Mouse (Mus musculus): ENCODE data around the gene Stard3. TPM values are rescaled to one million over a fixed set of nuclear protein-coding genes. Genes with fewer than 3 reads are reported as not detected.

Stard3 gene
- polyA plus RNA-seq, 1 experiment: 76.5 TPM

- Histone ChIP-seq H3K4me3 (ENCODE audit: low read depth, low read length) (peak overlapping the region; percentile 64), H3K27me3 (ENCODE audit: control insufficient read depth, insufficient read depth, low read length) (peaks cover 19% of the 10 kb centered on the region), H3K4me1 (ENCODE audit: control insufficient read depth, insufficient read depth, insufficient read length, low read length) (peaks cover 12% of the 10 kb centered on the region), H3K27ac (ENCODE audit: insufficient read depth, low read depth, low read length) (no peak overlapping the region), H3K36me3 (ENCODE audit: control insufficient read depth, insufficient read depth, low read length) (no peaks in the 10 kb centered on the region)
- 1% methylated on average over 29 of the region's 29 CpGs for WGBS
- TF ChIP-seq CTCF (IDR thresholded peaks at IDR 0.05; ENCODE audit: extremely low read depth, insufficient read length, insufficient replicate concordance, low read depth, low read length): peak; percentile 100
- TF ChIP-seq POLR2A (IDR thresholded peaks at IDR 0.05; ENCODE audit: low read depth, low read length): no peak
Measured at GRCm38 (mm10) chr11:98342000-98342945, 15.9 kb upstream of the Stard3 start.

GRCm38 (mm10) chr11:98345253-98345652 is 12.9 kb upstream of the Stard3 start:
- TF ChIP-seq POLR2A (IDR thresholded peaks at IDR 0.05; ENCODE audit: low read depth, low read length): no peak
- peak; percentile 82 for TF ChIP-seq CTCF (IDR thresholded peaks at IDR 0.05; ENCODE audit: extremely low read depth, insufficient read length, insufficient replicate concordance, low read depth, low read length)
- H3K36me3 ChIP-seq (ENCODE audit: control insufficient read depth, insufficient read depth, low read length): no peaks in the 10 kb centered on the region
- H3K27me3 ChIP-seq (ENCODE audit: control insufficient read depth, insufficient read depth, low read length): no peaks in the 10 kb centered on the region; the same call in 1 of the 2 replicates
- peak overlapping the region; percentile 43 for H3K4me3 ChIP-seq (ENCODE audit: low read depth, low read length)
- H3K27ac ChIP-seq (ENCODE audit: insufficient read depth, low read depth, low read length): no peak overlapping the region
- H3K4me1 ChIP-seq (ENCODE audit: control insufficient read depth, insufficient read depth, insufficient read length, low read length): peaks cover 15% of the 10 kb centered on the region
- under 1% methylated on average over 14 of the region's 14 CpGs for WGBS

- TF ChIP-seq POLR2A (IDR thresholded peaks at IDR 0.05; ENCODE audit: low read depth, low read length) (no peak), CTCF (IDR thresholded peaks at IDR 0.05; ENCODE audit: extremely low read depth, insufficient read length, insufficient replicate concordance, low read depth, low read length) (no peak)
- H3K4me3 ChIP-seq (ENCODE audit: low read depth, low read length): peak overlapping the region; percentile 24; the same call in 1 of the 2 replicates
- H3K36me3 ChIP-seq (ENCODE audit: control insufficient read depth, insufficient read depth, low read length): peaks cover 7% of the 10 kb centered on the region
- WGBS: 17% methylated on average over 9 of the region's 9 CpGs
- H3K4me1 ChIP-seq (ENCODE audit: control insufficient read depth, insufficient read depth, insufficient read length, low read length): peaks cover 15% of the 10 kb centered on the region
- H3K27ac ChIP-seq (ENCODE audit: insufficient read depth, low read depth, low read length): no peak overlapping the region
- H3K27me3 ChIP-seq (ENCODE audit: control insufficient read depth, insufficient read depth, low read length): no peaks in the 10 kb centered on the region; the same call in 1 of the 2 replicates
Measured at GRCm38 (mm10) chr11:98346168-98346567, 12.0 kb upstream of the Stard3 start.

GRCm38 (mm10) chr11:98347385-98348082 is 10.6 kb upstream of the Stard3 start:
- no peaks in the 10 kb centered on the region; the same call in 1 of the 2 replicates for H3K27me3 ChIP-seq (ENCODE audit: control insufficient read depth, insufficient read depth, low read length)

GRCm38 (mm10) chr11:98348083-98348961 is 9.8 kb upstream of the Stard3 start, which contains the start of gene Ppp1r1b:
Ppp1r1b (plus strand) TSS chr11:98348404.
- Histone ChIP-seq H3K36me3 (ENCODE audit: control insufficient read depth, insufficient read depth, low read length) (peaks cover 16% of the 10 kb centered on the region), H3K27me3 (ENCODE audit: control insufficient read depth, insufficient read depth, low read length) (no peaks in the 10 kb centered on the region; the same call in 1 of the 2 replicates), H3K27ac (ENCODE audit: insufficient read depth, low read depth, low read length) (peak within 1 kb of the TSS; percentile 99), H3K4me1 (ENCODE audit: control insufficient read depth, insufficient read depth, insufficient read length, low read length) (peaks cover 27% of the 10 kb centered on the region), H3K4me3 (ENCODE audit: low read depth, low read length) (peak within 1 kb of the TSS; percentile 86)
- TF ChIP-seq CTCF (IDR thresholded peaks at IDR 0.05; ENCODE audit: extremely low read depth, insufficient read length, insufficient replicate concordance, low read depth, low read length) (no peak), POLR2A (IDR thresholded peaks at IDR 0.05; ENCODE audit: low read depth, low read length) (peak; percentile 67; the same call in 1 of the 2 replicates)
- WGBS: under 1% methylated on average over 54 of the region's 55 CpGs

More at GRCm38 (mm10) chr11:98347385-98348082, 10.6 kb upstream of the Stard3 start:
- Histone ChIP-seq H3K36me3 (ENCODE audit: control insufficient read depth, insufficient read depth, low read length) (peaks cover 10% of the 10 kb centered on the region), H3K27ac (ENCODE audit: insufficient read depth, low read depth, low read length) (no peak overlapping the region), H3K4me1 (ENCODE audit: control insufficient read depth, insufficient read depth, insufficient read length, low read length) (peaks cover 22% of the 10 kb centered on the region), H3K4me3 (ENCODE audit: low read depth, low read length) (peak overlapping the region; percentile 86)
- TF ChIP-seq POLR2A (IDR thresholded peaks at IDR 0.05; ENCODE audit: low read depth, low read length) (no peak), CTCF (IDR thresholded peaks at IDR 0.05; ENCODE audit: extremely low read depth, insufficient read length, insufficient replicate concordance, low read depth, low read length) (no peak)
- 13% methylated on average over 10 of the region's 12 CpGs for WGBS

- H3K4me3 ChIP-seq (ENCODE audit: low read depth, low read length): peak overlapping the region; percentile 86
- H3K27me3 ChIP-seq (ENCODE audit: control insufficient read depth, insufficient read depth, low read length): no peaks in the 10 kb centered on the region; the same call in 1 of the 2 replicates
- TF ChIP-seq CTCF (IDR thresholded peaks at IDR 0.05; ENCODE audit: extremely low read depth, insufficient read length, insufficient replicate concordance, low read depth, low read length): no peak
- TF ChIP-seq POLR2A (IDR thresholded peaks at IDR 0.05; ENCODE audit: low read depth, low read length): no peak
- 9% methylated on average over 9 of the region's 9 CpGs for WGBS
- peaks cover 31% of the 10 kb centered on the region for H3K4me1 ChIP-seq (ENCODE audit: control insufficient read depth, insufficient read depth, insufficient read length, low read length)
- H3K27ac ChIP-seq (ENCODE audit: insufficient read depth, low read depth, low read length): peak overlapping the region; percentile 99
- peaks cover 18% of the 10 kb centered on the region for H3K36me3 ChIP-seq (ENCODE audit: control insufficient read depth, insufficient read depth, low read length)
Measured at GRCm38 (mm10) chr11:98349308-98349707, 8.9 kb upstream of the Stard3 start.
